Mouse (Mus musculus) stomach, postnatal 0 days (tissue): ENCODE measurements around the gene Iqcf3.

Experiments used
- CTCF ChIP-seq: IDR thresholded peaks from 2 replicates; pipeline ENCODE4 v1.5.1; 2016; ENCODE audit warnings: antibody characterized with exemption, low read depth, mild to moderate bottlenecking, moderate library complexity
- EP300 ChIP-seq: optimal IDR thresholded peaks from 2 replicates; pipeline ENCODE3; 2016; ENCODE audit warnings: antibody characterized with exemption

GRCm38 (mm10) chr9:106534296-106534695 lies 27.1 kb downstream of the Iqcf3 start:
- no peak for TF ChIP-seq CTCF
- TF ChIP-seq EP300, result no peak
